Mouse (Mus musculus) layer of hippocampus, adult 9-11 months (tissue): ENCODE data around the gene Usp48.

ENCODE experiments used
- DNase-seq: peaks from one replicate; pipeline ENCODE4 v3.0.0; 2022

The Usp48 gene

GRCm38 (mm10) chr4:137664433-137664979, 71.0 kb downstream of the Usp48 start, which contains the start of gene Rap1gap:
Gene Rap1gap (plus strand): TSS chr4:137664726.
- DNase-seq: peak; percentile 60

GRCm38 (mm10) chr4:137664980-137665675, 71.6 kb downstream of the Usp48 start:
- no peak for DNase-seq

GRCm38 (mm10) chr4:137665791-137666190, 72.2 kb downstream of the Usp48 start:
- DNase-seq: no peak

- DNase-seq: no peak
Measured at GRCm38 (mm10) chr4:137666283-137666957, 72.9 kb downstream of the Usp48 start.

GRCm38 (mm10) chr4:137666958-137667345, 73.4 kb downstream of the Usp48 start:
- DNase-seq: peak; percentile 61

- no peak for DNase-seq
Measured at GRCm38 (mm10) chr4:137667747-137668146, 74.2 kb downstream of the Usp48 start.

- DNase-seq: no peak
Measured at GRCm38 (mm10) chr4:137671711-137672500, 78.4 kb downstream of the Usp48 start.

- no peak for DNase-seq
Measured at GRCm38 (mm10) chr4:137675566-137675965, 82.0 kb downstream of the Usp48 start.

GRCm38 (mm10) chr4:137676057-137676456, 82.5 kb downstream of the Usp48 start:
- no peak for DNase-seq

GRCm38 (mm10) chr4:137676700-137677484, 83.3 kb downstream of the Usp48 start:
- no peak for DNase-seq

GRCm38 (mm10) chr4:137677906-137678305, 84.4 kb downstream of the Usp48 start:
- no peak for DNase-seq

- DNase-seq: no peak
Measured at GRCm38 (mm10) chr4:137678568-137678967, 85.0 kb downstream of the Usp48 start.

GRCm38 (mm10) chr4:137679979-137680550, 86.5 kb downstream of the Usp48 start:
- DNase-seq: peak; percentile 67

GRCm38 (mm10) chr4:137680721-137681120, 87.2 kb downstream of the Usp48 start:
- DNase-seq: no peak

- peak; percentile 86 for DNase-seq
Measured at GRCm38 (mm10) chr4:137681408-137682104, 88.0 kb downstream of the Usp48 start.

- no peak for DNase-seq
Measured at GRCm38 (mm10) chr4:137682961-137683453, 89.5 kb downstream of the Usp48 start.

GRCm38 (mm10) chr4:137684830-137685343, 91.3 kb downstream of the Usp48 start:
- DNase-seq: no peak

GRCm38 (mm10) chr4:137686303-137686702, 92.7 kb downstream of the Usp48 start:
- DNase-seq: no peak

- no peak for DNase-seq
Measured at GRCm38 (mm10) chr4:137687234-137687825, 93.8 kb downstream of the Usp48 start.

- DNase-seq: peak; percentile 63
Measured at GRCm38 (mm10) chr4:137692107-137692902, 98.8 kb downstream of the Usp48 start.
